Mouse (Mus musculus) kidney, postnatal 0 days (tissue): ENCODE results near the gene Tekt3. TPM values are rescaled to one million over a fixed set of nuclear protein-coding genes. Genes with fewer than 3 reads are reported as not detected.

ENCODE experiments used
- ATAC-seq: fragments of 200-750 bp; cut with Nextera tagmentation; replicated peaks from 2 replicates; pipeline ENCODE4 v1.8.0; 2017; ENCODE audit warnings: low read depth, moderate number of reproducible peaks, moderate TSS enrichment, moderate library complexity; ENCODE audit not compliant: low FRiP score
- DNase-seq: peaks from one replicate; pipeline ENCODE4 v3.0.0-alpha.2; 2016; ENCODE audit warnings: low spot score
- H3K27ac ChIP-seq: fragments of 300-500 bp; sonication (generic); 2 replicates; pipeline ENCODE4 v1.5.1; 2014; ENCODE audit warnings: mild to moderate bottlenecking
- H3K27me3 ChIP-seq: fragments of 300-500 bp; sonication (generic); 2 replicates; pipeline ENCODE4 v1.6.1; 2014; ENCODE audit warnings: low read length, mixed read lengths; ENCODE audit not compliant: insufficient read depth
- H3K36me3 ChIP-seq: fragments of 300-500 bp; sonication (generic); 2 replicates; pipeline ENCODE4 v1.6.1; 2014; ENCODE audit warnings: low read length, mixed read lengths; ENCODE audit not compliant: insufficient read depth
- H3K4me1 ChIP-seq: fragments of 300-500 bp; sonication (generic); replicated peaks from 2 replicates; pipeline ENCODE4 v1.6.1; 2014; ENCODE audit warnings: antibody characterized with exemption, low read length, mixed read lengths; ENCODE audit not compliant: insufficient read depth
- H3K4me2 ChIP-seq: fragments of 300-500 bp; sonication (generic); 2 replicates; pipeline ENCODE4 v1.6.1; 2014; ENCODE audit warnings: mild to moderate bottlenecking, low read length, moderate library complexity, mixed read lengths
- H3K4me3 ChIP-seq: fragments of 300-500 bp; sonication (generic); replicated peaks from 2 replicates; pipeline ENCODE4 v1.5.1; 2014; ENCODE audit warnings: low read depth, low read length
- H3K9ac ChIP-seq: fragments of 300-500 bp; sonication (generic); 2 replicates; pipeline ENCODE4 v1.6.1; 2014; ENCODE audit warnings: low read depth, low read length
- H3K9me3 ChIP-seq: fragments of 300-500 bp; sonication (generic); replicated peaks from 2 replicates; pipeline ENCODE4 v1.6.1; 2016; ENCODE audit warnings: low read length, inconsistent platforms, mixed read lengths
- CTCF ChIP-seq: IDR thresholded peaks from 2 replicates; pipeline ENCODE4 v1.5.1; 2016; ENCODE audit warnings: antibody characterized with exemption, low read depth, mild to moderate bottlenecking, moderate library complexity
- WGBS: fragments of 180-500 bp; shearing (Covaris S2); extraction: QIAGEN DNeasy Blood & Tissue Kit; methylation state at CpG from one replicate; pipeline ENCODE4 v1.1.7; 2014; 5-methylcytosine and 5-hydroxymethylcytosine counted together
- polyA plus RNA-seq: library from polyadenylated mRNA; unstranded; fragments of >200 nt; fragmentation: Nextera tagmentation; extraction: Ambion mirVana; gene quantifications from 2 replicates; pipeline ENCODE4 v1.2.1, GENCODE M21; 2015

The Tekt3 gene
- polyA plus RNA-seq, 1 experiment from 2014 or later: not detected

GRCm38 (mm10) chr11:63099390-63099789 is 37.9 kb downstream of the Tekt3 start:
- Histone ChIP-seq H3K4me2 (no peak overlapping the region), H3K9me3 (no peaks in the 10 kb centered on the region), H3K9ac (no peak overlapping the region), H3K4me3 (no peak overlapping the region), H3K36me3 (no peaks in the 10 kb centered on the region), H3K4me1 (no peaks in the 10 kb centered on the region), H3K27ac (no peak overlapping the region), H3K27me3 (no peaks in the 10 kb centered on the region)
- WGBS: 70% methylated on average over 3 of the region's 3 CpGs
- DNase-seq (no peak), ATAC-seq (no peak)
- TF ChIP-seq CTCF: no peak

- Histone ChIP-seq H3K4me1 (no peaks in the 10 kb centered on the region), H3K4me2 (no peak overlapping the region), H3K27me3 (no peaks in the 10 kb centered on the region), H3K27ac (no peak overlapping the region), H3K9ac (no peak overlapping the region), H3K9me3 (no peaks in the 10 kb centered on the region), H3K36me3 (no peaks in the 10 kb centered on the region), H3K4me3 (no peak overlapping the region)
- DNase-seq: no peak
- no peak for ATAC-seq
- no peak for TF ChIP-seq CTCF
- 87% methylated on average over 7 of the region's 7 CpGs for WGBS
Measured at GRCm38 (mm10) chr11:63103256-63103655, 41.8 kb downstream of the Tekt3 start.

DNA sequence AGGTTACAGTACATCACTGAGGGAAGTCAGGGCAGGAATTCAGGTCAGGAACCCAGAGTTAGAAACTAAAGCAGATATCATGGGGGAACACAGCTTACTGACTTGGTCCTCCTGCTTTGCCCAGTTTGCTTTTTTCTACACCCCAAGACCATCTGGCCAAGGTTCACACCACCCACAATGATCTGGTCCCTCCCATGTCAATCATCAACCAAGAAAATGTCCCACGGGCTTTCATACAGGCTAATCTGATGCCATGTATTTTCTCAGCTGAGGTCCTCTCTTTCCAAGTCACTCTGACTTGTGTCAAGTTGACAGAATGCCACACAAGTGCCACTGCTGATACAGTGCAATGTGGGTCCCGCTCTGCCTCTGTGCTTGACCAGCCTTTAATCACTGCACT is 42.6 kb downstream of the Tekt3 start:
- no peak for TF ChIP-seq CTCF
- H3K9me3 ChIP-seq: no peaks in the 10 kb centered on the region
- no peaks in the 10 kb centered on the region for H3K4me1 ChIP-seq
- no peak for DNase-seq
- H3K9ac ChIP-seq: no peak overlapping the region
- H3K4me2 ChIP-seq: no peak overlapping the region
- ATAC-seq: no peak
- no peaks in the 10 kb centered on the region for H3K27me3 ChIP-seq
- H3K4me3 ChIP-seq: no peak overlapping the region
- H3K27ac ChIP-seq: no peak overlapping the region
- H3K36me3 ChIP-seq: no peaks in the 10 kb centered on the region
- whole genome bisulfite sequencing: 87% methylated on average over 2 of the region's 2 CpGs

DNA sequence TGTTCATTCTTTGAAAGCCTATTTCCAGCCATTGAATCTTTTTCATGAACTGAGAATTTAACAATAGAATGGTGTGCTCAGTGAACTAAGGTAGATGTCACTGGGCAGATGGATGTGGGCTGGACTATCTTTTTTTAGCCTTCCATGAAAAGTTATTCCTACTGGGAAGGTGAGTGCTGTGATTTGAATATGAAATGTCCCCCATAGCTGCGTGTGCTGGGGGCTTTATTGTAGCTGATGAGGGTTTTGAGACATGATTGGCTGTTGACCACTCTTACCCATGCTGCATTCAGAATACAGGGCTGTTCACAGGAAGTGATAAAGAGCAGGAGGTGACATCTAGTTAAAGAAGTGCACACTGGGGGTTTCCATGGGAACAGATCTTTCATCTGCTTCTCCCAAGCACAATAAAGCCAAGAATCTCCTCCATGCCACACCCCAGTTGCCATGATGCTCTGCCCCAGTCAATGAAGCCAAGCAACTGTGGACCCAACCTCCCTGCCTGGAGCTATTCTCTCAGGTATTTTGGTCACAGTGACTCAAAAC is 47.8 kb downstream of the Tekt3 start:
- TF ChIP-seq CTCF: no peak
- H3K4me3 ChIP-seq: no peak overlapping the region
- H3K9me3 ChIP-seq: no peaks in the 10 kb centered on the region
- no peaks in the 10 kb centered on the region for H3K4me1 ChIP-seq
- H3K4me2 ChIP-seq: no peak overlapping the region
- DNase-seq: no peak
- no peak overlapping the region for H3K27ac ChIP-seq
- 69% methylated on average over 1 of the region's 1 CpGs for WGBS
- no peak for ATAC-seq
- H3K36me3 ChIP-seq: no peaks in the 10 kb centered on the region
- no peak overlapping the region for H3K9ac ChIP-seq
- no peaks in the 10 kb centered on the region for H3K27me3 ChIP-seq

GRCm38 (mm10) chr11:63110329-63110728 is 48.9 kb downstream of the Tekt3 start:
- DNase-seq (no peak), ATAC-seq (no peak)
- no peaks in the 10 kb centered on the region for H3K9me3 ChIP-seq
- no peak overlapping the region for H3K9ac ChIP-seq
- no peak for TF ChIP-seq CTCF
- H3K4me3 ChIP-seq: no peak overlapping the region
- no peaks in the 10 kb centered on the region for H3K27me3 ChIP-seq
- H3K36me3 ChIP-seq: no peaks in the 10 kb centered on the region
- 91% methylated on average over 3 of the region's 3 CpGs for WGBS
- no peak overlapping the region for H3K27ac ChIP-seq
- no peak overlapping the region for H3K4me2 ChIP-seq
- H3K4me1 ChIP-seq: 0 out of 2 replicates have a peak, but pooled peaks cover under 1% of the 10 kb centered on the region

DNA sequence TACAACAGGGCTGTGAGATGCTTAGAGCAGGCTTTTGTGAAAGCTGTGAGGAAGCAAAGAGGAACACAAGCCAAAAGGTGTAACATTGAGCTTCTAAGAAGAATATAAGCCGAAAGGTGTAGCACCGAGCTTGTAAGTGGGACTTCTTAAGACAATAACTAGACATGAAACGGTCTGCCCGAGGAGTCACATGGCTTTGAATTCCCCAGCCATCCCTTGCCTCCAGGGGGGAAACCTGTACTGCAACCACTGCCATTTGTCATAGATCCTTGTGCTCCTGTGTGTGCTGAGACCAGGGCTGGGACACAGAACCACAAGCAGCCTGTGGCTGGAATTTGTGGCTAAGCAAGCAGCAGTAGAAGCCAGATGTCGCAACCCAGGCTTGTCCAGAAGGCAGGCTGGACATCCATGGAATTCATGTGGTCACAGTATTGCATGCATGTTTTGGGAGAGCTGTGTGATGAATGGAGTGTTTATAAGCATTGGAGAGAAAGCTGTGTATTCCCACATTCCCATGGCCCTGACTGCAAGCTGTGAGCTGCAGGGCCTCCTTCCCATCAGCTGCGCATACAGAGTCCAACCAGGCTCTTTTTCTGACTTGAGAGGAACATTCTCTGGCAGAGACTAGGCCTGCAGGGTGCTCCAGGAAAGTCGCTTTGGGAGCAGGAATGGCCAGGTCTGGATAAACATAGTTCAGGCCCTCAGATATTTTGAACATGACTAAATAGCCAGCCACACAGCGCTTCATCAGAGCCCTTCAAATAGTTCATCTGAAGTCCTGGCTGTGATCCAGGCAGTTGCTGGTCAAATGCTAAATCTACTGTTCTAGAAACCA is 53.6 kb downstream of the Tekt3 start:
- no peak for ATAC-seq
- WGBS: 73% methylated on average over 8 of the region's 8 CpGs
- Histone ChIP-seq H3K36me3 (no peaks in the 10 kb centered on the region), H3K27me3 (no peaks in the 10 kb centered on the region), H3K4me1 (0 out of 2 replicates have a peak, but pooled peaks cover 4% of the 10 kb centered on the region), H3K4me3 (no peak overlapping the region), H3K9ac (no peak overlapping the region), H3K9me3 (no peaks in the 10 kb centered on the region), H3K27ac (no peak overlapping the region), H3K4me2 (no peak overlapping the region)
- DNase-seq: peak; percentile 55
- no peak for TF ChIP-seq CTCF
